Mouse (Mus musculus): ENCODE results near the gene Gm3336.

GRCm38 (mm10) chr8:70710296-70710695 lies 8.0 kb upstream of the Gm3336 start:
- no peak for TF ChIP-seq GATA1 (IDR thresholded peaks at IDR 0.05; ENCODE audit: low read length)
- TF ChIP-seq TAL1 (IDR thresholded peaks at IDR 0.05; ENCODE audit: low read length) = no peak

All from erythroblast, embryonic 14.5 days (primary cell).